Mouse (Mus musculus): ENCODE results near the gene Chil5. TPM values are rescaled to one million over a fixed set of nuclear protein-coding genes. Genes with fewer than 3 reads are reported as not detected.
"Not testable (repeated sequence)": the region's sequence is repeated elsewhere in the genome, so short reads cannot be mapped to it uniquely, and the experiment has no call there.

Chil5 gene
- polyA plus RNA-seq, 1 experiment from 2014 or later: not detected

DNA sequence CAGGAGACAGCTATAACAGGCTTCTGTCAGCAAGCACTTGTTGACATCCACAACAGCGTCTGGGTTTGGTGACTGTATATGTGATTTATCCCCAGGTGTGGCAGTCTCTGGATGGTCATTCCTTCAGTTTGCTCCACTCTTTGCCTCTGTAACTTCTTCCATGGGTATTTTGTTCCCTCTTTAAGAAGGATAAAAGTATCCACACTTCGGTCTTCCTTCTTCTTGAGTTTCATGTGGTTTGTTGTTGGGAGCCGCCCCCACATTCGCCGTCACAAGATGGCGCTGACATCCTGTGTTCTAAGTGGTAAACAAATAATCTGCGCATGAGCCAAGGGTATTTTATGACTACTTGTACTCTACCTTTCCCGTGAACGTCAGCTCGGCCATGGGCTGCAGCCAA lies 29.3 kb downstream of the Chil5 start:
- ATAC-seq (ENCODE audit: low read depth); H3K4me1 ChIP-seq (ENCODE audit: control insufficient read depth, insufficient read depth, low read length); H3K4me3 ChIP-seq (ENCODE audit: low read depth, low read length); H3K27ac ChIP-seq (ENCODE audit: low read depth, low read length); H3K36me3 ChIP-seq (ENCODE audit: control insufficient read depth, insufficient read depth, low read length); H3K4me2 ChIP-seq (ENCODE audit: low read depth, low read length); H3K9me3 ChIP-seq (ENCODE audit: control insufficient read depth, low read length); H3K27me3 ChIP-seq (ENCODE audit: control insufficient read depth, insufficient read depth, low read length); H3K9ac ChIP-seq (replicated peaks; ENCODE audit: low read depth, low read length): not testable (repeated sequence)
- 71% methylated on average over 9 of the region's 10 CpGs for WGBS

DNA sequence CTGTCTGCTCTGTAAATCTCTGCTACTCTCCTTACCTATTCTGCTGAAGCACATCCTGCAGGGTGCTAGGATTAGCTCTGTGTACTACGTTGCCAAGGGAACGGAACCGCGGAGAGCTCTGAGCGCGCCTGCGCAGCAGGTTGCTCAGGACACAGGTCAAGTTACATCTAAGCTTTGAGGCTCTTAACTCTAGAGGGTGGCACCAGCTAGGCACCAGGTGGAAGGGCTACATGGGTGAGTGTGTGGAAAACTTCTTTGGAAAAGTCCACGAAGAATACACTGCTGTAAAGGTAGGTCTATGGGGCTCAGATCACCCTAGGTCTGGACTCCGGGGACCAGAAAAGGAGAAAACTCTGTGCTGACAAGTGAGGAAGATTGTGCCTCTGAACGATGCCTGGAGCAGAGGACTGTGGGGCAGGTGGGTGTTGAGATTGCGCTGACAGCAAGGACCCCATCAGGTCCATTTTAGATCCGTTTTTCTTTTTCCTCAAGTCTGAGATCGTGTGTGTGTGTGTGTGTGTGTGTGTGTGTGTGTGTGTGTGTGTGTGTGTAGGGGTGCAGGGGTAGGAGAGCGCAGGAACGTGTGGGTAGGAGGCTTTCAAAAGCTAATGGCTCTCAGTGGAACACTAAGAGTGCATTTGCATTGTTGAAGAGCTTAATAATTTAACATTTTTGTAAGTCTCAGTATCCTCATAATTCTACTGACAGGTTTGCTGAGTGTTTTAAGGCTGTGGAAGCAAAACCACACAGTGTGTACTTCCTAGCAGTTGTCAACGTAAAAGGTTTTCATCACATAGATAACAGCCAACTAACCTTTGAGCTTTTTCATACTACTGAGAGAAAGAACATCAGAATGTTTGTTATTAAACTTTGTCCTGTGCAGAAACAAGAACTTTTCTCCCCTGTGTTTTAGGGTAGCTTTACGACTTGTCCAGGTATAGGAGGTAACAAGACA lies 30.9 kb downstream of the Chil5 start:
- Histone ChIP-seq H3K9ac (replicated peaks; ENCODE audit: low read depth, low read length) (0 out of 2 replicates have a peak overlapping the region, but pooled peaks have one; percentile 21), H3K27me3 (ENCODE audit: control insufficient read depth, insufficient read depth, low read length) (no peaks in the 10 kb centered on the region), H3K4me2 (ENCODE audit: low read depth, low read length) (peak overlapping the region; percentile 42), H3K4me1 (ENCODE audit: control insufficient read depth, insufficient read depth, low read length) (no peaks in the 10 kb centered on the region), H3K4me3 (ENCODE audit: low read depth, low read length) (peak overlapping the region; percentile 9; the same call in 1 of the 2 replicates), H3K9me3 (ENCODE audit: control insufficient read depth, low read length) (no peaks in the 10 kb centered on the region), H3K36me3 (ENCODE audit: control insufficient read depth, insufficient read depth, low read length) (no peaks in the 10 kb centered on the region), H3K27ac (ENCODE audit: low read depth, low read length) (no peak overlapping the region)
- 22% methylated on average over 17 of the region's 17 CpGs for WGBS
- peak; percentile 91; the same call in 1 of the 2 replicates for ATAC-seq (ENCODE audit: low read depth)

DNA sequence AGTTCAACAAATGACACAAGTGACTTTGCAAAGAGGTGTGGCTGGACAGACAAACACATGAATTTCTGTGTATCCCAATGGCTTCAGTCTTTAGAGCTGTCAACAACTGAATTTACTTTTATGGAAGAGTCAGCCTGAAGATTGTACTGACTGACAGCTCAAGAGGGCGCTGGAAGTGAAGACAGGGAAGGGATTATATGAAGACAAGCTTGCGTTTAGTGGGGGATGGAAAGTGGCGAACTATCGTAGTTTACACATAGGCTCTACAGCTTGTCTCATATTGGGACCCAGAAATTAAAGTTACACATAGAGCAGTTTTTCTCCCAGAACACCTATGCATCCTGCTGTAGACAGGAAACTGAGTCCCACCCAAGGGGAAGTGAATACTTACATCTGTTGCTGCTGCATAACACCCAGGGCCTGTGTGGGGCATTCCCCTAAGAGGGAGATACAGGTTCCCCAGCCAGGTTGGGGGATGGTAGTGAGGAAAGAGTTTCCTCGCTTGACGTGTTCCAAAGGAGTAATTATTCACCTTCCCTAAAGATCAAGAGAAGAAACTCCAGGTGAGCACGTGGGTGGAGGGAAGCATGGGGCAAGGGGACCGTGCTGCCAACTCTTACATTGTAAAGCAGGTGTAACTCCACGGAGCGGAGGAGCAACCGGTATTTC lies 31.8 kb downstream of the Chil5 start:
- H3K9ac ChIP-seq (replicated peaks; ENCODE audit: low read depth, low read length): 0 out of 2 replicates have a peak overlapping the region, but pooled peaks have one; percentile 21
- WGBS: 21% methylated on average over 11 of the region's 11 CpGs
- no peaks in the 10 kb centered on the region for H3K27me3 ChIP-seq (ENCODE audit: control insufficient read depth, insufficient read depth, low read length)
- H3K4me3 ChIP-seq (ENCODE audit: low read depth, low read length): 0 out of 2 replicates have a peak overlapping the region, but pooled peaks have one; percentile 9
- no peaks in the 10 kb centered on the region for H3K36me3 ChIP-seq (ENCODE audit: control insufficient read depth, insufficient read depth, low read length)
- ATAC-seq (ENCODE audit: low read depth): peak; percentile 41; the same call in 1 of the 2 replicates
- no peaks in the 10 kb centered on the region for H3K9me3 ChIP-seq (ENCODE audit: control insufficient read depth, low read length)
- H3K4me1 ChIP-seq (ENCODE audit: control insufficient read depth, insufficient read depth, low read length): no peaks in the 10 kb centered on the region
- H3K27ac ChIP-seq (ENCODE audit: low read depth, low read length): no peak overlapping the region
- peak overlapping the region; percentile 42 for H3K4me2 ChIP-seq (ENCODE audit: low read depth, low read length)

DNA sequence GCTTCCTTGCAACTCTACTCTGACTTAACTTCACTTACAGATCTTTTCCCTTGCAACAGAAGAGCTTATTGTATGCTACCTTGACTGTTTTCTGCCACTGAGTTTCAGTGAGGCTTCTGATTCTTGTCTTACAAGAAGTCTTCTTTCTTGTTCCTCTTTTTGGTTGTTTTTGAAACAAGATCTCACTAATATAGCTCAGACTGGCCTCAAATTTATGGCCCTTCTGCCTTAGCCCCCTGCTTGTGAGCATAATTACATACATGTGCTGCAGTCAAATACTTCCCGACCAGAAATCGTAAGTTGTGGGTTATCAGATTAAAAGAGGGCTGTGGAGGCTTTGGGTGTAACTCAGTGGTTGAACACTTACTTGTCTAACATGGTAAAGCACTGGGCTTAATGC lies 37.9 kb downstream of the Chil5 start:
- H3K4me2 ChIP-seq (ENCODE audit: low read depth, low read length): no peak overlapping the region
- H3K36me3 ChIP-seq (ENCODE audit: control insufficient read depth, insufficient read depth, low read length): no peaks in the 10 kb centered on the region
- 77% methylated on average over 2 of the region's 2 CpGs for WGBS
- no peak overlapping the region for H3K4me3 ChIP-seq (ENCODE audit: low read depth, low read length)
- H3K9ac ChIP-seq (replicated peaks; ENCODE audit: low read depth, low read length): no peak overlapping the region
- H3K27ac ChIP-seq (ENCODE audit: low read depth, low read length): no peak overlapping the region
- ATAC-seq (ENCODE audit: low read depth): no peak
- no peaks in the 10 kb centered on the region for H3K27me3 ChIP-seq (ENCODE audit: control insufficient read depth, insufficient read depth, low read length)
- H3K4me1 ChIP-seq (ENCODE audit: control insufficient read depth, insufficient read depth, low read length): no peaks in the 10 kb centered on the region
- H3K9me3 ChIP-seq (ENCODE audit: control insufficient read depth, low read length): no peaks in the 10 kb centered on the region

DNA sequence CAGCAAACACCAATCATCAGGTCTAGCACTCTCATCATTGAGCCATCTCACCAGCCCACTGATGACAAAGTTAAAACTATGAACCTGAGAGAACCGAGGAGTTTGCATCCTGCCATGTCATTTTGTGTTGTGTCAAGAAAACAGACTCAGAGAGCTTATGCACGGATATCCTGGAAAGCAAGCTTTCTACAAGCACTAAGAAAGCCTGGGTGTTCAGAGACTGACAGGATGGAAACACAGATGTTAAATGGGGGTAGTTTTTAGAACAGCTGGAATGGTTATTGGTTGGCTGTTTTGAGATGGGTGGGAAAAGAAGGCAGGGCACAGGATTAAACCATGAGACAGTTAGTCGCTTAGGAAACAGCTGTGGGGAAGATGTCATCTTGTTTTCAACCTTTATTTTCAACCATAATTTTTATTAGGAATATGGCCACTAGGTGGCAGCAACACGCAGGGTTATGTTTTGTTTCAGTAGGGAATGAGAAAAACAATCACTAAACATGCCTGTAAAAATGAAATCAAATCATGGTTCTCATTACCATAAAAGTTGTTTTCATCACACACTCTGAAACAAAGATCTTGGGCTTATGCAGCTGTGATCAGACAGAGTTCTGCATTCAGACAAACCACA lies 40.8 kb downstream of the Chil5 start:
- Histone ChIP-seq H3K27me3 (ENCODE audit: control insufficient read depth, insufficient read depth, low read length) (no peaks in the 10 kb centered on the region), H3K36me3 (ENCODE audit: control insufficient read depth, insufficient read depth, low read length) (no peaks in the 10 kb centered on the region), H3K27ac (ENCODE audit: low read depth, low read length) (no peak overlapping the region), H3K4me1 (ENCODE audit: control insufficient read depth, insufficient read depth, low read length) (no peaks in the 10 kb centered on the region), H3K9ac (replicated peaks; ENCODE audit: low read depth, low read length) (no peak overlapping the region), H3K9me3 (ENCODE audit: control insufficient read depth, low read length) (no peaks in the 10 kb centered on the region), H3K4me2 (ENCODE audit: low read depth, low read length) (no peak overlapping the region), H3K4me3 (ENCODE audit: low read depth, low read length) (no peak overlapping the region)
- peak; percentile 51; the same call in 1 of the 2 replicates for ATAC-seq (ENCODE audit: low read depth)
- 34% methylated on average over 4 of the region's 4 CpGs for WGBS

DNA sequence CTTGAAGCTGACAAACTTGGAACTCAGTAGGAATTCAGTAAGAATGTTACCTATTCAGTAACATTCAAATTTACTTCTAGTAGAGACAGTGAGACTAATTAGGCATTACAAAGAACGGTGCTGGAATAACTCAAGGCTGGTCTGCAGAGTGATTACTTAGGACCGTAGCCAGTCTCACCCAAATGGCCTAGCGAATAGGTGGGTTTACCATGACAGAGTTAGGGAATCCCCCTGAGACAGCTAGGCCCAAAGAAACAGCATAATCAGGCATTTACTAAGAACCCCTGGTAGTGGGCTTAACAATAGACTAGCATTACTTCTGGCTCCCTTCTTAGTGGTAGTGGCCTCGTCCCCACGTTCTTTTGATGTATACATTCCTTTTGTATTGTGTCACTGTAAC lies 43.0 kb downstream of the Chil5 start:
- not testable (repeated sequence) for ATAC-seq (ENCODE audit: low read depth); H3K9ac ChIP-seq (replicated peaks; ENCODE audit: low read depth, low read length); H3K4me2 ChIP-seq (ENCODE audit: low read depth, low read length); H3K4me3 ChIP-seq (ENCODE audit: low read depth, low read length); H3K36me3 ChIP-seq (ENCODE audit: control insufficient read depth, insufficient read depth, low read length); H3K4me1 ChIP-seq (ENCODE audit: control insufficient read depth, insufficient read depth, low read length); H3K27ac ChIP-seq (ENCODE audit: low read depth, low read length); H3K27me3 ChIP-seq (ENCODE audit: control insufficient read depth, insufficient read depth, low read length); H3K9me3 ChIP-seq (ENCODE audit: control insufficient read depth, low read length)
- 37% methylated on average over 5 of the region's 5 CpGs for WGBS

DNA sequence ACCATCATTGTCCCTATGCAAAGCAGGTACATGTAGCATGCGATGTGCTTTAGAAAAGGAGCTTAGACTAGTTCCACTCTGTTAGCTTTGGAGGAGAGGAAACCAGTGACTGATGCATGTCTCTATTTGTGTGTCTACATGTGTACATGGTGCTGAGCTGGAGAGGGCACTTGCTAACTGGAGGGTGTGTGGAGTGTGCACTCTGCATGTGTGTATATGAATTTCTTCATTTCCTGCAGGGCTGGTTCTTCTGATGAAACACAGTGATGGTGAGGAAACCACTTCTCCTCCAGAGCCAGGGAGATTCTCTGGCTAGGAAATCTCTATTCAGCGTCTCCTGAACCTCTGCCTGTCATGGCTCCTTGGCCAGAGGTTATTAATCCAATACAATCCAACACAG lies 58.4 kb downstream of the Chil5 start:
- Histone ChIP-seq H3K36me3 (ENCODE audit: control insufficient read depth, insufficient read depth, low read length) (peaks cover 6% of the 10 kb centered on the region), H3K9me3 (ENCODE audit: control insufficient read depth, low read length) (no peaks in the 10 kb centered on the region), H3K27ac (ENCODE audit: low read depth, low read length) (no peak overlapping the region), H3K4me1 (ENCODE audit: control insufficient read depth, insufficient read depth, low read length) (no peaks in the 10 kb centered on the region), H3K4me3 (ENCODE audit: low read depth, low read length) (no peak overlapping the region), H3K27me3 (ENCODE audit: control insufficient read depth, insufficient read depth, low read length) (no peaks in the 10 kb centered on the region), H3K9ac (replicated peaks; ENCODE audit: low read depth, low read length) (no peak overlapping the region), H3K4me2 (ENCODE audit: low read depth, low read length) (no peak overlapping the region)
- 85% methylated on average over 2 of the region's 2 CpGs for WGBS
- ATAC-seq (ENCODE audit: low read depth): no peak

DNA sequence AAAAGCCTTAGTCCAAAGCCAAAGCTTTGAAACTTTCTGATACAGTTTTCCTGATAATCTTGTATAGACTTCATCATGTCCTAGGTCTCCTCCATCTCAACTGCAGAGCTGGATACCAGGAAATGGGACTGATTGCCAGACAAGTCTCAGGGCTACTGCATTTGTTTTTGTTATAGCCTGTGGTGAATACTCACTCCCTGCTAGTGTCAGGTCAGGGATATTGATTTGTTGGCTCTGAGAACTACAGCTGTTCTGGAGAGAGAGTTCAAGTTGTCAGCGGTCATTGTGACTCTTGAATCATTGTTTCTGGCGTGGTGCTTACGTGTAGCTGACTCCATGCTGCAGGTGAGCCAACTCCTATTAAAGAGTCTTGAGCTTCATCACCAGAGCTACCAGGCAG lies 59.2 kb downstream of the Chil5 start, which contains the start of gene Ovgp1:
Gene Ovgp1 (plus strand): TSS at position 301 of the 400 bp plus-strand sequence.
- Histone ChIP-seq H3K4me3 (ENCODE audit: low read depth, low read length) (no peak within 1 kb of the TSS), H3K9me3 (ENCODE audit: control insufficient read depth, low read length) (no peaks in the 10 kb centered on the region), H3K9ac (replicated peaks; ENCODE audit: low read depth, low read length) (no peak within 1 kb of the TSS), H3K27ac (ENCODE audit: low read depth, low read length) (no peak within 1 kb of the TSS), H3K4me1 (ENCODE audit: control insufficient read depth, insufficient read depth, low read length) (no peaks in the 10 kb centered on the region), H3K36me3 (ENCODE audit: control insufficient read depth, insufficient read depth, low read length) (peaks cover 14% of the 10 kb centered on the region), H3K27me3 (ENCODE audit: control insufficient read depth, insufficient read depth, low read length) (no peaks in the 10 kb centered on the region), H3K4me2 (ENCODE audit: low read depth, low read length) (no peak within 1 kb of the TSS)
- no peak for ATAC-seq (ENCODE audit: low read depth)
- 68% methylated on average over 3 of the region's 3 CpGs for WGBS

All from neural tube, embryonic 14.5 days (tissue).